Mouse (Mus musculus): ENCODE measurements at regions not wholly inside any gene's neighbourhood (a gene's known extent, or its start where the extent isn't known, plus 50 kb on each side); places are given as distances from the start of the nearest gene placed in this dataset.

GRCm38 (mm10) chr12:97929877-97930276 is 329.4 kb downstream of the Galc start:
- intact Hi-C loops (cut with DNase I) = no loop called here
- DNase-seq = no peak

- intact Hi-C loops (cut with DNase I) = no loop called here
- no peak for DNase-seq
Observed at GRCm38 (mm10) chr12:97927036-97927435, 332.2 kb downstream of the Galc start.

GRCm38 (mm10) chr12:97921349-97922264 is 337.7 kb downstream of the Galc start:
- no peak for DNase-seq
- intact Hi-C loops (cut with DNase I) = no loop called here

GRCm38 (mm10) chr12:97918416-97918815 is 340.8 kb downstream of the Galc start:
- no peak for DNase-seq
- intact Hi-C loops (cut with DNase I) = no loop called here

GRCm38 (mm10) chr12:97915026-97915425 is 344.2 kb downstream of the Galc start:
- DNase-seq = no peak
- intact Hi-C loops (cut with DNase I) = no loop called here

GRCm38 (mm10) chr12:97912730-97913129 is 346.5 kb downstream of the Galc start:
- no peak for DNase-seq
- intact Hi-C loops (cut with DNase I) = no loop called here

- DNase-seq = no peak
- intact Hi-C loops (cut with DNase I) = no loop called here
Observed at GRCm38 (mm10) chr12:97899266-97899665, 360.0 kb downstream of the Galc start.

- no peak for DNase-seq
- intact Hi-C loops (cut with DNase I) = no loop called here
Observed at GRCm38 (mm10) chr12:97898178-97898577, 361.1 kb downstream of the Galc start.

GRCm38 (mm10) chr12:97895981-97896380 is 363.3 kb downstream of the Galc start:
- intact Hi-C loops (cut with DNase I) = no loop called here
- DNase-seq = no peak

- intact Hi-C loops (cut with DNase I) = no loop called here
- no peak for DNase-seq
Observed at GRCm38 (mm10) chr12:97888801-97889455, 370.3 kb downstream of the Galc start.

GRCm38 (mm10) chr12:97888291-97888800 is 370.9 kb downstream of the Galc start:
- intact Hi-C loops (cut with DNase I) = no loop called here
- DNase-seq = no peak

GRCm38 (mm10) chr12:97882439-97882838 is 376.8 kb downstream of the Galc start:
- intact Hi-C loops (cut with DNase I) = no loop called here
- no peak for DNase-seq

- peak; percentile 18 to 26 for DNase-seq
- intact Hi-C loops (cut with DNase I) = no loop called here
Observed at GRCm38 (mm10) chr12:97872391-97872790, 386.9 kb downstream of the Galc start.

GRCm38 (mm10) chr12:97862921-97863320 is 396.3 kb downstream of the Galc start:
- intact Hi-C loops (cut with DNase I) = no loop called here
- no peak for DNase-seq

GRCm38 (mm10) chr12:97836202-97836908 is 422.9 kb downstream of the Galc start:
- intact Hi-C loops (cut with DNase I) = no loop called here
- no peak for DNase-seq

- no peak for DNase-seq
- intact Hi-C loops (cut with DNase I) = no loop called here
Observed at GRCm38 (mm10) chr12:97793364-97794120, 465.7 kb downstream of the Galc start.

GRCm38 (mm10) chr12:97783476-97783875 is 475.8 kb downstream of the Galc start:
- intact Hi-C loops (cut with DNase I) = no loop called here
- DNase-seq = no peak

- DNase-seq = no peak
- intact Hi-C loops (cut with DNase I) = no loop called here
Observed at GRCm38 (mm10) chr12:97759116-97759515, 500.1 kb downstream of the Galc start.

- no peak for DNase-seq
- intact Hi-C loops (cut with DNase I) = no loop called here
Observed at GRCm38 (mm10) chr12:97758624-97759023, 500.6 kb downstream of the Galc start.

GRCm38 (mm10) chr12:97750166-97750565 is 509.1 kb downstream of the Galc start:
- intact Hi-C loops (cut with DNase I) = no loop called here
- DNase-seq = no peak

All from gastrocnemius, postnatal 36 days (tissue).